Mouse (Mus musculus) hindbrain, embryonic 15.5 days (tissue): ENCODE data around the gene Thoc2. TPM values are rescaled to one million over a fixed set of nuclear protein-coding genes. Genes with fewer than 3 reads are reported as not detected.
"Not testable (repeated sequence)": the region's sequence is repeated elsewhere in the genome, so short reads cannot be mapped to it uniquely, and the experiment has no call there.

ENCODE experiments used
- ATAC-seq: fragments of 200-750 bp; cut with Nextera tagmentation; 2 replicates; pipeline ENCODE4 v1.8.0; 2017; ENCODE audit warnings: low read depth, moderate number of reproducible peaks, moderate TSS enrichment; ENCODE audit not compliant: low FRiP score
- H3K27ac ChIP-seq: fragments of 300-500 bp; sonication (generic); replicated peaks from 2 replicates; pipeline ENCODE4 v1.5.1; 2015; ENCODE audit warnings: mild to moderate bottlenecking, inconsistent platforms
- H3K27me3 ChIP-seq: fragments of 300-500 bp; sonication (generic); 2 replicates; pipeline ENCODE4 v1.6.1; 2015; ENCODE audit warnings: control low read depth, inconsistent platforms
- H3K36me3 ChIP-seq: fragments of 300-500 bp; sonication (generic); 2 replicates; pipeline ENCODE4 v1.6.1; 2015; ENCODE audit warnings: control low read depth, inconsistent platforms
- H3K4me1 ChIP-seq: fragments of 300-500 bp; sonication (generic); replicated peaks from 2 replicates; pipeline ENCODE4 v1.6.1; 2015; ENCODE audit warnings: control low read depth, inconsistent platforms
- H3K4me2 ChIP-seq: fragments of 300-500 bp; sonication (generic); 2 replicates; pipeline ENCODE4 v1.6.1; 2015; ENCODE audit warnings: moderate library complexity, mild to moderate bottlenecking, inconsistent platforms
- H3K4me3 ChIP-seq: fragments of 300-500 bp; sonication (generic); 2 replicates; pipeline ENCODE4 v1.5.1; 2015; ENCODE audit warnings: mild to moderate bottlenecking, inconsistent platforms
- H3K9ac ChIP-seq: fragments of 300-500 bp; sonication (generic); 2 replicates; pipeline ENCODE4 v1.6.1; 2015; ENCODE audit warnings: inconsistent platforms
- H3K9me3 ChIP-seq: fragments of 300-500 bp; sonication (generic); 2 replicates; pipeline ENCODE4 v1.6.1; 2016; ENCODE audit warnings: control low read depth, inconsistent platforms
- WGBS: fragments of 180-500 bp; shearing (Covaris S2); methylation state at CpG from one replicate; pipeline ENCODE4 v1.1.7; 2015; 5-methylcytosine and 5-hydroxymethylcytosine counted together
- polyA plus RNA-seq: library from polyadenylated mRNA; unstranded; fragments of >200 nt; fragmentation: Nextera tagmentation; extraction: Ambion mirVana; gene quantifications from 2 replicates; pipeline ENCODE4 v1.2.1, GENCODE M21; 2015

Thoc2 gene
- polyA plus RNA-seq, result 67.3 and 71.8 TPM in 2 replicates

DNA sequence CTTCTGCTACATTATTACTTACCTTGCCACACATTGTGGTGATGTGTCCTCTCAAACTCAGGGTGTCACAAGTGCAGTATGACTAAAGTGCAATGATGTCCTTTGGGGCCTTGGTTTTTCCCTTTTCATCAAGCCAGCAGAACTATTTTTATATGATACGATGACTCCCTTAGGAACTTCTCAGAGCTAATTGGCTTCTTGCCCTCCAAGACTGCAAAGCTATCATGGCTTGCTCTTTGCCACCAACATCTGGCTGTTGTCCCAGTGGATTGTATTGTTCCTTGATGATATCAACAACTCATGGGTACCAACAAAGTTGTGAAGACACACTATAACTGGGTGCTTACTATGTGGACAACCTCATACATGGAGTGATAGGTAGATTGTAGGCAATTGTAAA is at the start of gene Thoc2:
TSS of gene Thoc2 (minus strand) at position 101 of the 400 bp plus-strand sequence.
- Histone ChIP-seq H3K4me1 (no peaks in the 10 kb centered on the region), H3K9ac (no peak within 1 kb of the TSS), H3K27me3 (no peaks in the 10 kb centered on the region), H3K9me3 (no peaks in the 10 kb centered on the region), H3K4me2 (no peak within 1 kb of the TSS), H3K4me3 (no peak within 1 kb of the TSS), H3K27ac (no peak within 1 kb of the TSS), H3K36me3 (no peaks in the 10 kb centered on the region)
- WGBS, result 91% methylated on average over 1 of the region's 1 CpGs
- ATAC-seq, result no peak

DNA sequence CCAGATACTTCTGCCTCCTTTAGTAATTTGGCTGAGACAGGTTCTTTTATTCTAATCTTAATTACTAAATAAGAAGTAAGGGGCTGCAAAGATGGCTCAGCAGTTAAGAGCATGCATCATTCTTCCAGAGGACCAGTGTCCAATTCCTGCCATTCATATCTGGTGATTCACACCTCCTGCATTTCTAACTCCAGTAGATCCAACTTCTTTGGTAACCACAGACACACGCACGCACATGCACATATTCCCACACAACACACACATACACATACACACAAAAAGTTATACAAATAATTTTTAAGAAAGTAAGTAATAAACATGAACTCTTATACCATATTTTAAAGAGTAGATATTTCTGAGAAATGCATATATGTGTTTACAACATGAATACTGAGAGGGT is 49.6 kb upstream of the Thoc2 start:
- no peaks in the 10 kb centered on the region for H3K4me1 ChIP-seq
- WGBS, result 97% methylated on average over 2 of the region's 2 CpGs
- H3K27ac ChIP-seq, result no peak overlapping the region
- H3K9me3 ChIP-seq, result no peaks in the 10 kb centered on the region
- no peaks in the 10 kb centered on the region for H3K36me3 ChIP-seq
- H3K4me2 ChIP-seq, result no peak overlapping the region
- no peaks in the 10 kb centered on the region for H3K27me3 ChIP-seq
- ATAC-seq, result no peak
- H3K9ac ChIP-seq, result no peak overlapping the region
- no peak overlapping the region for H3K4me3 ChIP-seq

DNA sequence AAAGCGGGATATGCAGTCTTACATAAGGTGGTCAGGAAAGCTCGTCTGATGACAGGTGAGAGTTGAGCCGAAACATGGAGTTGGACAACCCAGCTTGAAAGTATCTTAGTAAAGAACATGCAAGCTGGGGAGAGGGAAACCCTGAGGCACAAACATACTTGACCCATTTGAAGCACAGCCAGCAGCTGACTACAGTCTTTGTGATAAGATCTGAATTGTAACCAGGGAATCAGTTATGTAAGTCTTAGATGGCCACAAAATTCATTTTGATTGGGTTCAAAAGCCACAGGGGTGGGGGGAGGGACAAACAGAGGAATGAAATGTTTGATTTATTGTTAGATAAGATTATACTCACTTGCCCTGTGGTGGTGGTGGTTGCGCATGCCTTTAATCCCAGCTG is 48.9 kb upstream of the Thoc2 start:
- Histone ChIP-seq H3K27me3 (no peaks in the 10 kb centered on the region), H3K4me1 (no peaks in the 10 kb centered on the region), H3K27ac (no peak overlapping the region), H3K4me2 (no peak overlapping the region), H3K36me3 (no peaks in the 10 kb centered on the region), H3K9me3 (no peaks in the 10 kb centered on the region), H3K4me3 (no peak overlapping the region), H3K9ac (no peak overlapping the region)
- ATAC-seq, result no peak
- 91% methylated on average over 4 of the region's 4 CpGs for WGBS

DNA sequence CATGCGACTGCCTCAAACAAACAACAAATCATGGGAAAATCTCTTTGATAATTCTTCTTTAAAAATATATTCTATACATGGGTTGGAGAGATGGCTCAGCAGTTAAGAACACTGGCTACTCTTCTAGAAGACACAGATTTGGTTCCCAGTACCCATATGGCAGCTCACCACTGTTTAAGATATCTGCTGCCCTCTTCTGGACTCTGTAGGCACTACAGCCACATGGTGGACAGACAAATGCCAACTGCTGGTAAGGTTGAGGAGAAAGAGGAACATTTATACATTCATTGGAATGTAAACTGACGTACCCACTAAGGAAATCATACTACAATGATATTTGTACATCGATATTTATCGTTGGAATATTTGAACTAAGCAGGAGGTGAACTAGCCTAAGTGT is 36.7 kb upstream of the Thoc2 start:
- no peak overlapping the region for H3K4me3 ChIP-seq
- WGBS, result 71% methylated on average over 4 of the region's 4 CpGs
- no peak for ATAC-seq

DNA sequence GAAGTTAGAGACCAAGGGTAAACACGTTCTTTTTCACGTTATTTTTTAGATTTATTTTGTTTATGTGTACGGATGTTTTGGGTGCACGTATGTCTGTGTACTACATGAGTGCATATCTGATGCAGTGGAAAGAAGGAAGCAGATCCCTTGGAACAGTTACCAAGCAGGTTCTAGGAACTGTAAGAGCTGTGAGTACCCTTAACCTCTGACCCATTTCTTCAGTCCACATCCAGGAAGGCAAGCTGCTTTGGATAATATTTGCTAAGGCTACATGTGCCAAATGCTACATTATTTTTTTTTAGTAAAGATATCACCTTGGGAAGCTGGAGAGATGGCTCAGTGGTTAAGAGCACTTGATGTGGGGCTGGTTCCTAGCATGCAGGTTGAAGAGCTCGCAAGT is 21.4 kb upstream of the Thoc2 start:
- no peaks in the 10 kb centered on the region for H3K9me3 ChIP-seq
- H3K27ac ChIP-seq, result no peak overlapping the region
- H3K4me3 ChIP-seq, result no peak overlapping the region
- no peak overlapping the region for H3K9ac ChIP-seq
- no peaks in the 10 kb centered on the region for H3K36me3 ChIP-seq
- no peaks in the 10 kb centered on the region for H3K27me3 ChIP-seq
- 86% methylated on average over 5 of the region's 5 CpGs for WGBS
- H3K4me2 ChIP-seq, result no peak overlapping the region
- no peak for ATAC-seq
- H3K4me1 ChIP-seq, result no peaks in the 10 kb centered on the region

More for the DNA sequence above, 36.7 kb upstream of the Thoc2 start:
- no peak overlapping the region for H3K27ac ChIP-seq
- H3K27me3 ChIP-seq, result no peaks in the 10 kb centered on the region
- H3K36me3 ChIP-seq, result no peaks in the 10 kb centered on the region
- H3K4me2 ChIP-seq, result no peak overlapping the region
- no peak overlapping the region for H3K9ac ChIP-seq
- no peaks in the 10 kb centered on the region for H3K9me3 ChIP-seq
- H3K4me1 ChIP-seq, result no peaks in the 10 kb centered on the region

DNA sequence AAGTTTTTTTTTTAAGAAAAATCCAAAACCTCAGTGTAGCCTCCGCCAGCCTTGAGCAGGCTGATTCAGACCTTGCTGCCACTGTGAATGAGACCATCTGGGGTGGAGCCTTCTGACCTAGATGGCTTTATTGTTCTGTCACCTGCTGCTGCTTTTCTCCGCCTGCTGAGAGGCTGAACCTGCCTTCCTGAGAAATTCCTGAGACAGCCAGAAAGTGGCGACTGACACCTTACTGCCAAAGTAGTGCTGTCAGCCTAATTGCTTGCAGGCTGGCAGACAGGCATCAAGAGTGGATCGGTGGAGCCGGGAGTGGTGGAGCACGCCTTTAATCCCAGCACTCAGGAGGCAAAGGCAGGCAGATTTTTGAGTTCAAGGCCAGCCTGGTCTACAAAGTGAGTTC is 11.3 kb upstream of the Thoc2 start:
- H3K9ac ChIP-seq, H3K9me3 ChIP-seq, H3K4me3 ChIP-seq, H3K4me1 ChIP-seq, ATAC-seq, H3K27me3 ChIP-seq, H3K4me2 ChIP-seq, H3K36me3 ChIP-seq, H3K27ac ChIP-seq: not testable (repeated sequence)
- WGBS, result 60% methylated on average over 6 of the region's 6 CpGs

DNA sequence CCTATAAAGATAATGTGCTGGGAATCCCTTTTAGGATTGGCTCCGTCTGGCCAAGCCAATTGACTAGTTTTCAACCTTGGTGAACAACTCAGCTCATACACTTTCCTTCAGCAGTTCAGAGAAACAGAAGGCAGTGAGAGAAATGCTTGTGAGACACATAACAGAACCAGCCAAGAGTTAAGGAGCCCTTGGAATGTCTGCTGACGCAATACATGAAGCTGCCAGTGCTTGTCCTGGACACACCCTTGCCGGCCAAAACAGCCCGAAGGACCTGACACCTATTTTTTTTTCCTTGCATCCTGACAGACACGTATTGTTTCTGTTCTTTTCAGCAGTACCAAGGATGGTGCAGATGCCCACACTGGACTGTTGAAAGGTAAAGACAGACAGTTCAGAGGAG is 4.2 kb upstream of the Thoc2 start:
- Histone ChIP-seq H3K9ac (no peak overlapping the region), H3K9me3 (no peaks in the 10 kb centered on the region), H3K4me1 (no peaks in the 10 kb centered on the region), H3K4me2 (no peak overlapping the region), H3K36me3 (no peaks in the 10 kb centered on the region), H3K27ac (no peak overlapping the region), H3K4me3 (no peak overlapping the region), H3K27me3 (no peaks in the 10 kb centered on the region)
- no peak for ATAC-seq
- 80% methylated on average over 5 of the region's 5 CpGs for WGBS

DNA sequence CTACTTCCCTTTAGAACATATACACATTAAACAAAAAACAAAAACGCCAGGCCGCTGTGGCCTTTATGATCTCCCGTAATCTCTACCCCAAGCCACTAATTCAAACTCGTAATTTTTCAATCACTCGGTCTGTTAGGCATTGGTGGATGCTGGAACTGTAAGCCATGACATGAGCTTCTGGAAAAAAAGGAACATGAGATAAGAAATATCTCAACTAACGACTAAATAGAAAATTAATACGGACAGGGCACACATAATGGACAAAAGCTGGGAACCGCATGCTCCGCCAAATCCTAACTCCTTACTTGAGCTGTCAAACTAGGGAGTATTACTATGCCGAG is 8.4 kb downstream of the Thoc2 start:
- peaks cover 11% of the 10 kb centered on the region for H3K4me1 ChIP-seq
- H3K27me3 ChIP-seq, result no peaks in the 10 kb centered on the region
- peak overlapping the region; percentile 29; the same call in 1 of the 2 replicates for H3K9ac ChIP-seq
- H3K4me3 ChIP-seq, result peak overlapping the region; percentile 56
- H3K27ac ChIP-seq, result peak overlapping the region; percentile 90
- peak overlapping the region; percentile 46 for H3K4me2 ChIP-seq
- WGBS, result 46% methylated on average over 10 of the region's 10 CpGs
- ATAC-seq, result 0 out of 2 replicates have a peak, but pooled peaks have one; percentile 1
- H3K9me3 ChIP-seq, result no peaks in the 10 kb centered on the region
- H3K36me3 ChIP-seq, result no peaks in the 10 kb centered on the region

DNA sequence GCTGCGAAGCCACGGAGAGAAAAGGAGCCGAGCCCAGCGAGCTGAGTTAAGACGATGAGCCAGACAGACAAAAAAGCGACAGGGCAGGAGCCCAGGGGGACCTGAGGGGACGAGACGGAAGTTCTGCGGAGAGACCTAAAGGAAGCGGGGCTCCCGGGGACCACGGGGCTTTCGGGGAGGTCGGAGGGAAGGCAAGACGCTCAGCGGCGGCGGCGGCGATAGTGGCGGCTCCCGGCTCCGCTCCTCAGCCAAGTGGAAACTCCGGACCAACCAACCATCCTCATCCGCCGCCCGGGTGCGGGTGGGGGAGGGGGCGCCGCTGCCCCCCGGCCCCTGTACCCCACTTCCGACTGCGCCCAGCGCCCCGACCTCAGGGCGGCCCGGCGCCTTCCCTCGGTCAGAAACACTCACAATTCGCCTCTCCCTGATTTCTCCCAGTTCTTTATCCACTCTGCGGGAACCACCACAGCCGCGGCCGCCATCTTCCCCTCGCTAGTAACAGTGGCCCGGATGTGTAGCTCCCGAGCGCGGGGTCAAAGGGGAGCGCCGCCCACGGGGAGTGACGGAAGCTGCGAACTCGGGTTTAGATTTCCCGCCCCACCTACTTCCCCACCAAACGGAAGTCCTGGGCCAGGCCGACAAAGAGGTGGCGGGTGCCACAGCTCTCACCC is 8.9 kb downstream of the Thoc2 start:
- peak overlapping the region; percentile 56 for H3K4me3 ChIP-seq
- 18% methylated on average over 47 of the region's 59 CpGs for WGBS

DNA sequence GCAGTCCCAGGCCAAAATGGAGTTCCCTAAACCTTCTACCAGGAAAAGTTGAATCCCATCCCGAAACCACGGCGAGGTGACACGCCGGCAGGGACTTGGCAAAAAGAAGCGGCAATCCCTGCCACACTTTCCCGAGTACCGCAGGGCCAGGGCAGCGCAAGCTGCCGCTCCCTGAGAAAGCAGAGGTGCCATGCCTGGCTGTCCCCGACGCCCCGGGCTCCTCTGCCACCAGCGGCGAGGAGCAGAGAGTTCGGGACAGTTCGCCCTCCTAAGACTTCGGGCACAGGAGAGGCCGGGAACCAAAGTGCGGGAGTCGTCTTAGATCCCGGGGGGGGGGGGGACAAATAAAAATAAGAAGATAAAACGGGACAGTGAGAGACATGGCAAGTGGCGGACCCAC is 9.5 kb downstream of the Thoc2 start:
- peak overlapping the region; percentile 56 for H3K4me3 ChIP-seq
- H3K9ac ChIP-seq, result peak overlapping the region; percentile 51
- peak overlapping the region; percentile 68 for H3K4me2 ChIP-seq
- H3K36me3 ChIP-seq, result no peaks in the 10 kb centered on the region
- peak overlapping the region; percentile 90 for H3K27ac ChIP-seq
- no peaks in the 10 kb centered on the region for H3K27me3 ChIP-seq
- no peaks in the 10 kb centered on the region for H3K9me3 ChIP-seq
- H3K4me1 ChIP-seq, result peaks cover 11% of the 10 kb centered on the region
- peak; percentile 57 for ATAC-seq
- WGBS, result 30% methylated on average over 24 of the region's 24 CpGs

More for the DNA sequence above, 8.9 kb downstream of the Thoc2 start:
- Histone ChIP-seq H3K27me3 (no peaks in the 10 kb centered on the region), H3K36me3 (no peaks in the 10 kb centered on the region), H3K9me3 (no peaks in the 10 kb centered on the region), H3K4me2 (peak overlapping the region; percentile 68), H3K4me1 (peaks cover 11% of the 10 kb centered on the region), H3K9ac (peak overlapping the region; percentile 51), H3K27ac (peak overlapping the region; percentile 90)
- ATAC-seq, result peak; percentile 98

DNA sequence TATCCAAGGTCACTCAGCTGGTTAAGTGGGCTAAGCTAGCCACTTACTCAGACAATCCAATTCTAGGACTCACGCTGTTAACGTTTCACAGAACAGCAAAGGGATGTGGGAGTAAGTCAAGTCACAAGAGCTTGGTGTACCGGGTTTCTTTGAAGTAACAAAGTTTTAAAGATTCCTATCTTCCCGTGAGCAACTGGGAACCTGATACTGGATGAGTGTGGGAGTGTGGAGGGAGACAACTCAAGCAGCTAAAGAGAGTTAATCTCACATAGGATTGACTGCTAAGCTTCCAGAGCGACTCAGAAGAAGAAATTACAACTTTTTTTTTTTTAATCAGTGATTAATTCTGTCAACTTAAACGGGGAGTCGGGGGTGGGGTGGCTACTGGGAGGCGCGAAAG is 10.0 kb downstream of the Thoc2 start:
- peak overlapping the region; percentile 56 for H3K4me3 ChIP-seq
- H3K27me3 ChIP-seq, result no peaks in the 10 kb centered on the region
- no peaks in the 10 kb centered on the region for H3K36me3 ChIP-seq
- ATAC-seq, result no peak
- peak overlapping the region; percentile 68 for H3K4me2 ChIP-seq
- WGBS, result 18% methylated on average over 9 of the region's 9 CpGs
- H3K4me1 ChIP-seq, result peaks cover 11% of the 10 kb centered on the region
- H3K27ac ChIP-seq, result no peak overlapping the region
- H3K9ac ChIP-seq, result no peak overlapping the region
- H3K9me3 ChIP-seq, result no peaks in the 10 kb centered on the region

DNA sequence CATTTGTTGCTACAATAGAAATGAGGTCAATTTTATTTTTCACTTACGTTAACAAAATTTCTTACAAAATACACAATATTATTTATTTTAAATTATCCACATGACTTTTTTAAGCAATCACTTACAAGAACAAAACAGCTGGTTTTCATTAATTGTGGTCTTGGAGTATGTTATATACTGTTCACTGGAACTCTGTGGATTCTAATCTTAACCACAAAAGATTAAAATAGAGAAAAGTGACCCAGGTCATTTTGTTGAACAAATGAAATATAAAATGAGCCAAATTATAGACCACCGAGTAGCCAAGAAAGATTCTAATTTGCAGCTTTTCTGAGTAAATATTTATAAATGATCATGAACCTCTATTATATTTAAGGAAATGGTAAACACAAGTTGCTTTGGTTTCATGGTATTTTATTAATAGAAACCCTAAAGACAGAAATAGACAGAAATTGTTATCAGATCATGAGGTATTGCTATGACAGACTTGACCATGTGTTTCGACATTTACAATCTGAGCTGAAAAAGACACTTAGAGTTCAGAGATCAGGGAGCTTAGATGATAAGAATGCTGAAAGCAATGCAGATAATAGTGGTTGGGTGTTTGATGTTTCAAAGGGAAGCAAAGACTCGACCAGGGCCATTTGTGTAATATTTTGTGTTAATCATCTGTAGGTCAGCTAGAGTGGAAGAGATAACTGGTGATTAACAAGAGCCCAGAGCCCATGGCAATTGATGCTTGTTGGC is 35.5 kb downstream of the Thoc2 start:
- Histone ChIP-seq H3K4me1 (no peaks in the 10 kb centered on the region), H3K36me3 (no peaks in the 10 kb centered on the region), H3K4me2 (no peak overlapping the region), H3K27ac (no peak overlapping the region), H3K9me3 (no peaks in the 10 kb centered on the region), H3K4me3 (no peak overlapping the region), H3K27me3 (no peaks in the 10 kb centered on the region), H3K9ac (no peak overlapping the region)
- WGBS, result 63% methylated on average over 4 of the region's 4 CpGs
- no peak for ATAC-seq
